Mouse (Mus musculus) left cerebral cortex, postnatal 10 days (tissue): Measurements from ENCODE around the gene Vsnl1. TPM values are rescaled to one million over a fixed set of nuclear protein-coding genes. Genes with fewer than 3 reads are reported as not detected.

Experiments used
- DNase-seq, 2 experiments: peaks; one replicate each; pipeline ENCODE4 v3.0.0; 2021 to 2022; ENCODE audit warnings: low spot score in 2 of 2, mixed read lengths in 1 of 2; ENCODE audit errors: extremely low spot score in 1 of 2
- intact Hi-C: fragments of 180-260 bp; cut with DNase I; formaldehyde crosslinking; loops from one replicate; pipeline ENCODE4 v1.15.1; 2025
- total RNA-seq, 2 experiments: library from RNA; stranded (reverse); gene quantifications; 2 replicates each; pipeline ENCODE4 v1.2.3; 2021

The Vsnl1 gene
- total RNA-seq, 2 experiments from 2014 or later: 511 to 517 TPM

GRCm38 (mm10) chr12:11392525-11392924 is 43.9 kb downstream of the Vsnl1 start:
- DNase-seq: peak in 1 of 2 experiments; percentile 24
- intact Hi-C loops: no loop called here

DNA sequence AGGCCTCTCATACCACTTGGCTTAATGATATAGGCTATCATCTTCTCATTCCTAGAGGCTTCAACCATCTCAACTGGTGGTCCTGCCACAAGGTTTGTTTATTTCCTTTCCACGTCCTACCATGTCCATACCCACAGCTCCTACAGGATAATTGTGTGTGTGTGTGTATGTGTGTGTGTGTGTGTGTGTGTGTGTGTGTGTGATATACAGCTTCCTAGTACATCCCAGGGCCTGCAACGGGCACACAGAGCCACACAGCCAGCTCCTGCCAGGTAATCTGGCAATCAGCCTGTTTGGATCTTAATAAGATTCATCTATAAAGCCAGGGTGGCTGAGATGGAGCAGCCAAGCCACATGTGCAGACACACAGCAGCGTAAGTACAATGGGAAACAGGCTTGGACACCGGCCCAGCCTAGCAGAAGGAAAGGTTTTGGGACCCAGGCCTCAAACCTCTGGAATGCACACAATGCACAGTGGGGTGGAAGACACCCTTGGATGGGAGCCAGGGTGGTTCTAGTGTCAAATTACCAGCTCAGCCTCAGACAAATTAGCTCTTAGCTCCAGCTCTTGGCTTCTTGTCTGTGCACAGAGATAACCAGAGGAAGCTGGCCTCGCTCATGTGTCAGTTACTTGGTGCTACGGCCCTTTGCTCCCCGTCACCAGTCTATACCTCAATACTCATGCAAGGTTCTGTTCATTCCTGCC is 45.0 kb downstream of the Vsnl1 start:
- DNase-seq: peak in 1 of 2 experiments; percentile 57
- intact Hi-C loops: no loop called here

GRCm38 (mm10) chr12:11389141-11389540 is 47.3 kb downstream of the Vsnl1 start:
- DNase-seq: no peak
- intact Hi-C loops: no loop called here

- intact Hi-C loops: no loop called here
- no peak for DNase-seq
These were observed 51.7 kb downstream of the Vsnl1 start for GRCm38 (mm10) chr12:11384754-11385153.

- intact Hi-C loops: no loop called here
- DNase-seq: no peak
These were observed 57.0 kb downstream of the Vsnl1 start for GRCm38 (mm10) chr12:11379396-11379795.

DNA sequence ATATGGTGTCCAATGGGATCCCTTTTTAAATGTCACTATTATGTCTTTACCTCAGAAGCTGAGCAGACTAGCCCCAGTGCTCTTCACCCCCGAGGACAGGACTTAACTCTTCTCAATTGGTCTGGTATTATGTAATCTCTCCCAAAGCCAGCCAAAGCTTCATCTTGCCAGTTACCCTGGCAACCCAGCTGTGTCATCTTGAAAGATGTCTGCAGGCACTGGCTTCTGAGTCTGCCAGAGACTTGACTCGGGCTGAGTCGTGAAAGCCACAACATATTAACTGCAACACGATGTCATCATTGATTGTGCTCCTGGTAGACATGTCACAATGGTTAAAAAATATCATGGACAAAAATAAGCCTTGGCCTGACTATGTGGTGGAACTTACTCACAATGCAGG is 66.4 kb downstream of the Vsnl1 start:
- intact Hi-C loops: no loop called here
- DNase-seq: peak; percentile 34 to 38

DNA sequence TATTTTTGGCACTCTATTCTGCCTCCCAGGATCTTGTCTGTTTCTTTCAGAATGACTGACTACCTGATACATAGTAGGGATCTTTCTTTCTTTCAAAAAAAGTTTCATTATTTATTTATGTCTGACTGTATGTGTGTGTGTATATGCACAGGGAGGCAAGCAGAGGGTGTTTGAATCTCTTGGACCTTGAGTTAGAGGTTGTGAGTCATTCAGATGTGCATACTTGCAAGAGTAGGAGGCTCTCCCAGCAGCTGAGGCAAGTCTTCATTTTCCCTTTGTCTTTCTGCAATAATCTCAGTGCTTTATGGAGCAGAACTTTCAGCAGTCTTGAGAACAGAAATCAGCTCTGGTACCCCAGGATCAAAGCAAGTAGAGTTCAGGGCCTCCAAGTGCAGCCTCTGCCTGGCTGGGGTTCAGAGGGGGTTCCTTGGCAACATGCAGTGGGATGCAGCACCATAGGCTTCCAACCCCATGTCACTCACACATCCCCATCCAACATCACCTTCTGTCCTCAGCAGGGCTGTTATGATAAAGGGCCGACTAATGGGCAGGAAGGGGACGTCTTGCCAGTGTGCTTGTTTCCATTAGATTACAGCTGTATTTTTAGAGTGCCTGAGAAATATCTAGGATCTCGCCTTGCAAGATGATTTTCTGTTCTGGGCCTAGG is 69.2 kb downstream of the Vsnl1 start:
- intact Hi-C loops: no loop called here
- DNase-seq: no peak

DNA sequence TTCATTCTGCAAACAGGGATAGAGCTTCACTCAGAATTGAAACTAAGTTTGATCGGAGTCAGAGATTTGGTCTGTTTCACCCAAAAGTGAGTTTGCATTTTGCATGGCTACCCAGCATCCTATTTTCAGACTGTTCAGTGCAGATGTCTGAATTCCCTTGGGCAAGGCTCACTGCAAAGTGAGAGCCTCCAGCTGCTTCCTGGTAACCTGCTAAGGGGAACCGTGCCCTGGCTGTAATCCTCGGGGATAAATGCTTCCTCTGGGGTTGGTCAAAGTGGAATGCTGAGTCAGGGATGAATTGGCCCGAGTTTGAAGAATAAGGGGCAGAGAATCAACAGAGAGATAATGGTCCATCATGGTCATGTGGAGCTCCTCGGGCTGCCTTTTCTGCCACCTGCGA is 71.5 kb downstream of the Vsnl1 start:
- intact Hi-C loops: no loop called here
- DNase-seq: no peak

GRCm38 (mm10) chr12:11362435-11362834 is 74.0 kb downstream of the Vsnl1 start:
- DNase-seq: no peak
- intact Hi-C loops: no loop called here

DNA sequence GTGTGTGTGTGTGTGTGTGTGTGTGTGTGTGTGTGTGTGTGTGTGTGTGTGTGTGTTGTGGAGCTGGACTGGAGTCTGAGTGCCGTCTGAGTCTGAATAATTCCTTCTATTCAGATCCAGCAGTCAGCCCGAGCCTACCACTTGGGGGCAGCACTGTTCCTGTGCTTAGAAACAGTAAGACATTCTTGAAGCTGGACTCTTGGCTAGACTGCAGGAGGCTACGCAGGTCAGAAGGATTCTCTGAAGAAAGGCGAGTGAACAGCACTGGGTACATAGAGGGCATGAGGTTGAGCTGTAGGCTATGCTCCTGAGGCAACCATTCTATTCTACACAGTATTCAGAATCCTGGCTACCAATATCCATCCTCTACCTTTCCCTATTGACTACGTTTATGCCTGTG is 85.5 kb downstream of the Vsnl1 start:
- intact Hi-C loops: loop anchor here (5.0 kb wide), 1 partner anchor 86 kb away; the partner anchor contains the start of gene Vsnl1
- DNase-seq: peak; percentile 71 to 84

GRCm38 (mm10) chr12:11349870-11350269 is 86.5 kb downstream of the Vsnl1 start:
- DNase-seq: no peak
- intact Hi-C loops: loop anchor here (5.0 kb wide), 1 partner anchor 87 kb away; the partner anchor contains the start of gene Vsnl1

DNA sequence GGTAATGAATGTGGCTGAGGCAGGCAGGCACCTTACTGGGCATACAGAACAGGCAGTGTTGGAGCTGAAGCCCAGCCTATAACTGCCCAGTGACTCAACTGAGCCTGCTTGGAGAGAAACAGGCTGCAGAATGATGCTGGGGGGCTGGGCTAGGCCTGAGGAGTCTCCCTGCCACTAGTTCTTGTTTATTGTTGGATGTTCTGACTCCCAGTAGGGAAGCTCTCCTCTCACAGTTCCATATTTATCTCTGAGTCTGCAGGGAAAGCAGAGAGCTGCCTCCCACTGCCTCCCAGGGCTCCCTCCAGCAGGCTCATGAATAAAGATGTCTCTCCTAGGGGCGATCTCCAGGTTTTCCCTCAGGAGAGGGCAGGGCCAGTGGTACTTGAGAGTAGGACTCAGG is 88.0 kb downstream of the Vsnl1 start:
- peak; percentile 32 to 50 for DNase-seq
- intact Hi-C loops: no loop called here

- intact Hi-C loops: no loop called here
- no peak for DNase-seq
These were observed 90.5 kb downstream of the Vsnl1 start for GRCm38 (mm10) chr12:11345963-11346362.

GRCm38 (mm10) chr12:11342020-11342600 is 94.3 kb downstream of the Vsnl1 start:
- no peak for DNase-seq
- intact Hi-C loops: no loop called here

DNA sequence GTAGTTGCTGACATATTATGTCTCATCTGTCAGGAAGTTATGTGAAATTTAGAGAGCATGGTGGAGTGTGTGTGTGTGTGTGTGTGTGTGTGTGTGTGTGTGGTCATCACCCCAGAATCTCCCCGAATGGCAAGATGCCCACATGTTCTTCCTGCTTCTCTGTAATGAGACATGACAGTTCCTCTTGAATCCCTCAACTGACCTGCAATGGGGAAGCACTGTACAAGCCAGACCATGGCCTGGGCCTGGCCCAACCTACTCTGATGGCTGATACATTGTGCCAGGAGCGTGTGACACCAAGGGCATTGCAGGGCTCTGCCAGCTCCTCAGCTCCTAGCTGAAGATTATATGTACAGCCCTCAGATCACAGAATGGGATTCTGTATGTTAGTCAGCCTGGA is 98.2 kb downstream of the Vsnl1 start:
- intact Hi-C loops: no loop called here
- no peak for DNase-seq

GRCm38 (mm10) chr12:11336845-11337244 is 99.6 kb downstream of the Vsnl1 start:
- no peak for DNase-seq
- intact Hi-C loops: no loop called here

- DNase-seq: no peak
- intact Hi-C loops: no loop called here
These were observed 109.9 kb downstream of the Vsnl1 start for GRCm38 (mm10) chr12:11326483-11326882.

GRCm38 (mm10) chr12:11324480-11324879 is 111.9 kb downstream of the Vsnl1 start:
- no peak for DNase-seq
- intact Hi-C loops: no loop called here

GRCm38 (mm10) chr12:11317671-11318070 is 118.7 kb downstream of the Vsnl1 start:
- intact Hi-C loops: no loop called here
- DNase-seq: no peak

DNA sequence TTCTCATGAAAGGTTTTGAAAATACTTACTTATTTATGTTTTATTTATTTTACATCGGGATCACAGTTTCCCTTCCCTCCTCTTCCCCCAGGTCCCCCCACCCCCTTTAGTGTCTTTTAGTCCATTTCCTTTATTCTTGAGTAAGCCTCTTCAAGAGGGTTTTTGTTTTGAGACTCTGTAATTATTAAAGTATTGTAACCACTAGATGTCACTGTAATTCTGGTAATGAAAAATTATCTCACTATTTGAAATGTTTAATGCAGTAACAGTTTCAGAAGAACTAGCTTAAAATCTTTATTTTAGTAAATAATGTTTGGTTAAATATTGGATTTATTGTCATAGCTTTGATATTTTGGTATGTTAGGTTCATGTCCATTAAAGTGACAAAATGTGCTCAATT is 122.6 kb downstream of the Vsnl1 start:
- intact Hi-C loops: loop anchor here (5.0 kb wide), 1 partner anchor 833 kb away; no protein-coding TSS in a partner anchor
- DNase-seq: no peak
